Mouse (Mus musculus): ENCODE results near the gene Dcaf17.

The Dcaf17 gene

DNA sequence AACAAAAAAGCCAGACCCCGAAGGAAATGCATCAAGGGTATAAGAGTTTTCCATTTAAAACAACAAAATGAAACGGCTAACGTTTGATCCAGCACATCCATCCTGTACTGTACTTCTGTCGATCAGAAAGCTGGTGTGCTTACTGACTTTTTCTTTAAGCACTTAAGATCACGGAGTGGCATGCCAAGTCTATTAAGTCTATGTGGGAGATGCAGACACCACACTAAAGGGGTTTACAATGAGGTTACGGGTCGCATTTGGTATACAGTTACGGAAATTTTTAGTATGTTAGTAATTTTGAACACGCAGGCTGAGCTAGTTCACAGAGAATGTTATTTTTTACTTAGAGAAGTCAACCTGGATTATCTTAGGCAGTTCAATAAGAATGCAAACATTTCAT lies 412 bp upstream of the Dcaf17 start:
- no peak for DNase-seq (ENCODE audit: low spot score in 2 of 2)

DNA sequence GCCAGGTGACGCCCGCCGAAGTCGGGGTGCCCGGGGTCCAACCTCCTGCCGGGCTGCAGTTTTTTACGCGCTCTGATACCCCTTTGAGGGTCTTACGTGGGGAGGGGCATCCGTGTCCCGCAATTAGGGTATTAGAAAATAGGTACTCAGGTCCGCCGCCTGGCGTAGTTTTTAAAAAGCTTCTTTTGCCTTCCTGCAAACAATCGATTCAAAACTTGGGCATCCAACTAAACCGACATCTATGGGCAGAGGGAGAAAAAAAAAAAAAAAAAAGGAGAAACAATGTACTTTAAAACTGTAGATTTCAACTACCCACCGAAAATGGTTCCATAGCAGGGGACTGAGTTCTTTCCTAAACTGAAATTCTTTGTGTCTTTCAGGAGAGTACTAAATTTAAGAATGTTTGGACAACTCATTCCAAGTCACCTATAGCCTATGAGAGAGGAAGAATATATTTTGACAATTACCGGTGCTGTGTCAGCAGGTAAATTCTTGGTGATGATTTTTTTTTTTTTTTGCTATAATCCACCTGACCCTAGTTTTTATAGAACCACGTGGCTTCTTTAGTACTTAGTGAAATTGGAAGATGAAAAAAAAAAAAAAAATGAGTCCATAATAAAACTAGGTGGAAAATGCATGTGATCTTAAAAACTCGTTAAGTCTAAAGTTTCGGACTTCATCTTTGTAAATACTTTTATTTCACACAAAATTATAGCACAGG lies 1.1 kb downstream of the Dcaf17 start:
- DNase-seq (ENCODE audit: low spot score in 2 of 2): no peak

DNA sequence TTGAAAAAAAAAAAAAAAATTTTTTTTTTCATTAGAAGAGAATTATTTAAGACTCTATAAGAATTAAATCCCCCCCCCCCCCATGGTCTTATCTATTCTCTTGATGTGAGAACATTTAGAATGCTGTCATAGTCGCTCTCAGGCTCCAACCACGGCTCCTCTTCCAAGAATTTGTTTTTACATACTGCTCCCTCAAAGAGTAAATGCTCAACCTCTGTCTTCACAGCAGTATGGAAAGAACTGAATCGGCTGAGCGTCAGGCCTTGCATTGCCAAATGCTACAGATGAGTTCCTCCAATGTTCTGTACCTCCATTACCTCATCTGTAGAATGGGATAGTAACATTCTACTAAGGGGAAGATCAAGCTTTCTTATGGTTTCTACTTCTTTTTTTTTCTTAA lies 16.5 kb downstream of the Dcaf17 start:
- DNase-seq (ENCODE audit: low spot score in 2 of 2): no peak

DNA sequence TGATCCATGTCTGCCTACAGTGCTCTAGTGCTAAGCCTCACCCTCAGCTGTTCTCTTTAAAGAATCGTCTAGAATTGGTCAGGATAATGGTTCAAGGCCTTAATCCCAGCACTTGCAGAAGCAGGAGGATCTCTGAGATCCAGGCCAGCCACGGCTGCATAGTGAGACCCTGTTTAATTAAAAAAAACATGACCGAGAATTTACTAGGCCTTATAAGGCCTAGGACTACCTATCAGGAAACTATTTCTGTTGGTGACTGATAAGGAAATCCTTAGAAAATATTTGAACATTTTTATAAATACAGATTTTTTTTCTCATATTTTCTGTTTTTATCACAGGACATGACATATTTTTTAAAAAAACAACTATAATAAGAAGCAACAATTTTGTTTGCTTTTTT lies 18.2 kb downstream of the Dcaf17 start:
- DNase-seq (ENCODE audit: low spot score in 2 of 2): no peak

DNA sequence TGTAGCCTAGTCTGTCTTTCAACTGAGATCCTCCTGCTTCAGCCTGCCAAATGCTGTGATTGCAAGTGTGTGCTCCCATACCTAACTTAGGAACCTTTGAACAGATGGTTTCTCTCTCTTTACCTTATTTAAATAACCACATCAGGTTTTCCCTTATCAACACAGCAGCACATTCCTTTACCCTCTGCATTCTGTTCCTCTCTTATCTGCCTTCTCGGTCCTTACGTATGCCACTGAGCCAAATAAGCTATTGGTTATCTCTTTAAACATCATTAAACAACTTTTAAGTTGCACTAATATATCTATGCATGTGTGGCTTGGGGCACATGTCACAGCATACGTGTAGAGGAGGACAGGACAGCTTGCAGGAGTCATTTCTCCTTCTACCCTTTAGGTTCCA lies 18.7 kb downstream of the Dcaf17 start:
- no peak for DNase-seq (ENCODE audit: low spot score in 2 of 2)

DNA sequence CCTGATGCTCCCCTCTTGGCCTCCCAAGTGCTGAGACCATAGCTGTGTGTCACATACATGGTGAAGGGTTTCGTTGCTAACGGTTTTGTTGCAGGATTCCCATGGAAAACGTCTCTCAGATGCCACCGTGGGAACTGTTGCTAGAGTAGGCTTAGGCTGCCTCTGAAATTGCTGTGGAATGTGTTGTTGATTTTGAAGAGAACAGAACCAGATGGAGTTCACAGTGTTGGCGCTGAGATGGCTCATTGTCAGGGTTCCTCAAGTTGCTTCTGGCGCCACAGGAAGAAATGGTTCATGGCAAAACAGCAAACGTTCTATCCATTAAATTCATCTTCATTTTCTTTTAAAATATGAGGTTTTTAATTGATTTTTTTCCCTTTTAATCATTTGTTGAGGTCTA lies 27.3 kb downstream of the Dcaf17 start:
- peak in 1 of 2 experiments; percentile 11 for DNase-seq (ENCODE audit: low spot score in 2 of 2)

DNA sequence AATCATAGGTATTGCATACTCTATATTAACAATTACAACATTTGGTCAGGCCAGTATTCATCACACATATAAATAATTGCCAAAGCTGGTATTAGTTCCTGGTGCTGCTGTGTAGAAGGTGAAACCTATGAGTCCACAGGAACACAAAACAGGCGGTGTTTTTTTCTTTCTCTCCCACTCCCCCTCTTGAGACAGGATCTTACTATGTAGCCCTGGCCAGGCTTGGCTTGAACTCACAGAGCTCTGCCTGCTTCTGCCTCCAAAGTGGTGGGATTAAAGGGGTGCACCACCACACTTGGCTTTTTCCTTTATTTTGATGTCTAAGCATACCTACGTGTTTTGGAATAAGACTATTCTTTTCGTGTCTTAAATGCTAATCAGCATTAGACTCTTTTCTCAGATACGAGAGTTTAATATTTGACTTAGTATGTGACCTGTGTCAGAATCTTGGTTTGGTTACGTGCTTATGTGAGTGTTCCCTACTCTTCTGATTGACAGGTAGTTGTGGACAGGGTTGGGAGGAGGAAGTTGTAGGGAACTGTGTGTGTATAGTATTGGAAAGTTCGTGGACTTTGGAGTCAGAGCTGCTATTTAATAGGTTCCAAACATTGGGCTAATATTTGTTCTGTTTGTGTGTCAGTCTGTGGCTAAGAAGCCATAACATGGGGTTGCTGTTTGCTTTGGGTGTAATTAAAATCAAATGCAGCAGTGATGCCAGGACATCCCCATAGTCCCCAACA lies 28.5 kb downstream of the Dcaf17 start:
- DNase-seq (ENCODE audit: low spot score in 2 of 2): no peak

DNA sequence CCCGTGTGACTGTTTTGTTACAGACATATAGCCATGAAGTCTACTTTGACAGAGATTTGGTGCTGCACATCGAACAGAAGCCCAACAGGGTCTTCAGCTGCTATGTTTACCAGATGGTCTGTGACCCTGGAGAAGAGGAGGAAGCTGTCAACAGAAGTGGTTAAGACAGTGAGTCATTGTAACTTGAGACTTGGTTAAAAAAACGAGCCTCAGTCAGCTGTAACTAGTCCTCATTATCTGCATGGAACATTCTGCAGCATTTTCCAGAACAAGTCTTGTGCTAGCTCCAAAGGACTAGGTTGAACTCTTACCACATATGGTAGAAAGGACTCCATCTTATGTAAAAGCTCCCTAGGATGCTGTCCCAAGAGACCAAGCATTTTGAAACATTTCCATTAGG lies 34.6 kb downstream of the Dcaf17 start:
- no peak for DNase-seq (ENCODE audit: low spot score in 2 of 2)

DNA sequence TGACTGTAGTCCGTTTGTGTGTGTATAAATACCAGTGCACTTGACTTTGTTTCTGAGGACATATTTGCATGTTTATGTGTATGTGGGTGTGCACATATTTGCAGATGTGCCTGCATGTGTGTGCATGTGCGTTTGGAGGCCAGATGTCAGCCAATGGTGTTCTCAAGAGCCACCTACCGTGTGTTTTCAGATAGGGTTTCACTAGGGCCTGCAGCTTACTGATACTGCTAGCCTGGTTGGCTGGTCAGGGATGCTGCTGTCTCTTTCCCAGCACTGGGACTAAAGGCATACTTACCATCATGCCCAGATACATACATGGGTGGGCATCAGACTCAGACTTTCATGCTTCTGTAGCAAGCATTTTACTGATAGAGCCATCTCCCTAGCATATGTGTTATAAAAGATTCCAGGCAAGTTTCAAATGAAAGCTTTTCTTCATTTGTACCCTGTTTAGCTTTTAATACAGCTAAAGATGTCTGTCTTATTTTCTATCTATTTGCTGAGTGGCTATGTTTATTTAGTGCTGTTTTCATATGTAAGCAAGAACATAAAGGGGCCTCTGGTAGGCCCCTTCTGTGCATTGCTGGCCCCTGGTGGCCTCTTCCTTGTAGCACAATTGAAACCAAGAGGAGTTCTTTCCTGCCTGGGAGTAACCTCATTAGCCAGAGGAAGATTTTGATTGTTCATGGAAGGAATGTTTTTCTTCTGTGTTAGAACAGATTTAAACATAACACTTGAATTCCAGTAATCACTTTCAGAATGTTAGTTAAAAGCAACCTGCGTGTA lies 35.7 kb downstream of the Dcaf17 start:
- DNase-seq (ENCODE audit: low spot score in 2 of 2): no peak

DNA sequence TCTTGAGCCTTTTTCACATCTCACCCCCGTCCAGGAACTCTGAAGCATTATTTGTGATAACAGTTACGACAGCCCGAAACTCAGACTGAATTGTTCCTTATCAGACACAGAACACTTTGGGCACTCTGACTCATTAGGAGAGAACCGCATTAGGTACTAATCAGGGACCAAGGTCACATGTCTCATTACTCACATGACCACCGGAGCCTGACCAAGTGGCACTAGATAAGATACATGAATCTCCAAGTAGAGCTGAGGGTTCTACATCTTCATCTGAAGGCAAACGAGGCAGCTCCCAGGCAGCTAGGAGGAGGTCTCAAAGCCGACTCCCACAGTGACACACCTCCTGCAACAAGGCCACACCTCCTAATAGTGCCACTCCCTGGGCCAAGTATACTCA lies 41.0 kb downstream of the Dcaf17 start:
- no peak for DNase-seq (ENCODE audit: low spot score in 2 of 2)

DNA sequence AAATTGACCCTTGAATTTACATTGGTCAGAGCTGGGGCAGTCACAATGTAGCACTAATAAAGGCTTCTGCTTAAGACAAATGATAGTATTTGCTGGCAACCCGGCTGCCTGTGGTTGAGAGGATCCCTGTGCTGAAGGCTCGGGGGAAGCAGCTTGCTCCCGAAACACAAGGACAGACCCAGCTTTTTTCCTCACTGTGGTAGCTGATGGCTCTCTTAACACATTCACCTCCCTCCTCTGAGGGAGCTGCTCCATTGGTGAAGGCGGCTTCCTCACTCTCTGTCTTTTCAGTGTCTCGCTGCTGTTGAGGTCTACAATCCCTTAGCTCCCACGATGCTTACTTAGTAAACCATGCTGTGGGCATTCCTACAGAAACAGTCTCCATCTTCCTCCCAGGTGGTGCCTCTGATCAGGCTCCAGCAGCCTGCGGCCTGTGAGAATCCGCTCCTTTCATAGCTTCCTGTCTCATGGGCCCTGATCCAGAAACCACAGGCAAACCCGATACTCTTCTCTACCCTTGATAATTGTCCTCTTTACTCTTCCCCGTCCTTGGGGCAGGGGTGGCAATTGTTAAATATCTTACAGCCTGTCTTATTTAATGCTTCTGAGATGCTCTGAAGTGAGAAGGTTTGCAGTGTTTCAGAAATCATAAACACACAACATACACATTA lies 47.6 kb downstream of the Dcaf17 start:
- DNase-seq (ENCODE audit: low spot score in 2 of 2): no peak

DNA sequence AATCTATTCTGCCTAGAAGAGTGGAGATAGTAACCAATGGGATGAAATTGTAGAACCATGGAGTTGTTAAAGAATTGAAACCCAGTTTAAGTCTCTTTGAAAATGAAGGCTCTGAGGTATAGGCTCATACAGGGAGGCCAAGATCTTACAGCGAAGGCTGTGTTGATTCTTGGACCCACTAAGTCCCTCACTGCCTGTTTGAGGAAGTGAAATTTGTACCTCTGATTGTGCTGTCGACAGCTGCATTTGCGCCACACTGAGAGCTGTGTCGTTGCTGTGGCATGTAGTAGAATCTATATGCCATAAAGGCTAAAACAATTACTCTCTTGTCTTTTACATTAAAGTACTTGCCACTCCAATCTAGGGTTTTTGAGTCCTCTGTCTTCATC lies 48.2 kb downstream of the Dcaf17 start:
- no peak for DNase-seq (ENCODE audit: low spot score in 2 of 2)

DNA sequence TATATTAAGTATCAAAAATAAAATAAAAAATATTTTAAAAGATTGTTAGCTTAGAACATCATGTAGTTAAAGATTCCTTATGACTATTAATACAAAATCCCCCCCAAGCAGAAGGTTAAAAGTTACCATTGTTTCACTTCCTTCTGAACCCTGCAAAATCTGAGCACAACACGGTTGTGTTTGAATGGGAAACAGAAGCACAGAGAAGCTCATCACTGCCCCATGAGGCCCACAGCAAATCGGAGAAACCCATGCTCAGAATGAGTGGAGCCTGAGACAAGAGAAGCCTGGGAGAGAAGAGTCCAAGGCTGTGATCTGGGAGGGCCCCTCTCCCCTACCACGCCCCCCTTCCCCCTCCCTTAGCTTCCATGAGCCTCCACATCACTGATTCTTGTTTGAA lies 49.6 kb downstream of the Dcaf17 start:
- no peak for DNase-seq (ENCODE audit: low spot score in 2 of 2)

DNA sequence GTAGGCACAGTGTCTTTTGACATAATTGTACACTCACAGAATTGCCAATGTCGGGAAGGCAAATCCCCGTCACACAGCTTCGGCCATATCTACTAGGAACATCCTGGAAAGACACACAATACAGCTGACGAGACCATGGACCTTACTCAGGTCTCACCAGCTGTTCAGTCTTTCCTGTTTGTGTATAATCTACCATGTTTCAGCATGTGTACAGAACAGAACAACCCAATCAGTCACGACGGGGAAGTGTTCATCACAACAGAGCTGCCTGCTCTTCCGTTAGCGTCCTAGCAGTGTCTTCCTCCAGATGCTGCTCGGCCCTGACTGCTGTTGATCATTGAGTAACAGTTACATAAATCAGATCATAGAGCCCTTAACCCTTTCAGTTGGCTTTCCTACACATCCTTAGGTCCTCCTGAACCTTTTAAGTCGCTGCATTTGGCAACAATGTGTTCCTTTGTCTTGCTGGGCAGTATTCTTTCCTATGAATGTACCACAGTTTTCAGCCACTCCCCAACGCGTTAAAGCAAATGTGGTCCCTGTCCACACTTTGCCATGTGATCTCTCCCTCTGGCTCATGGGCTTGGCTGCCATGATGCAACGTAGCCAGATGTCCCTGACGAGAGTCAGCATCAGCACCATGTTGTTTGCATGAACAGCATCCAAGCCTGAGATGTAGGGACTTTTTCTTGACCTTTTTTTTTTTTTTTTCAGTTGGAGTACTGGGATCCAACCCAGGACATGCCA lies 50.5 kb downstream of the Dcaf17 start:
- DNase-seq (ENCODE audit: low spot score in 2 of 2): no peak

DNA sequence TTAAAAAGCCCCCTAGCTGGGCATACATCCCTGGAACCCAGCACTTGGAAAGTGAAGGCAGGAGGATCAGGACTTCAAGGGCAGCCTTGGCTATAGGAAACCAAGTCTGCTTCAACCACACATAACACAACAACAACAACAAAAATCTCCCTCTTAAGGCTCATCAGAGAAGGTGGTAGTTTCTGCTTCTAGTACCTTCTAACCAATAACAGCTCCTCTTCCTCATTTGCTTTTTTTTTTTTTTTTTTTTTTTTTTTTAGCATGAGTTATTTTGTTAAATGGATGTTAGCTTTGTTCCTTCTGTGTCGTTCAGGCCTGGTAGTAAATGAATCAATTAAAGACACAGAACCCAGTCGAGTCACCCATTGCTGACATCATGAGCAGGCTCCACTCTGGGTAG lies 52.1 kb downstream of the Dcaf17 start:
- DNase-seq (ENCODE audit: low spot score in 2 of 2): no peak

DNA sequence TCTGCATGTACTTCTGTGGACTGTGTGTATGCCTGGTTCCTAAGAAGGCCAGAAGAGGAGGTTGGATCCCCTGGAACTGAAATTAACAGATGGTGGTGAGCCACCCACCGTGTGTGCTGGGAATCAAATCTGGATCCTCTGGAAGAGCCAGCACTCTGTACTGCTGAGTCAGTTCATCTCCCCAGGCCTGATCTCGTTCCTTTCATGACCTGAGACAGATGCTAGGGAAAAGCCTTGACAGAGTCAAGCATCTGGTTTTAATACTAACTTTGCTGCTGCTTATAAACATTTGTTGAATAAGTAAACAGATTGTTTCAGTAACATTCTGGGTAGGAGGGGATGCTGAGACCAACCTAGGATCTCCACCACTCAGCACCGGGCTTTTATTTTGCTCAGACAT lies 53.4 kb downstream of the Dcaf17 start:
- DNase-seq (ENCODE audit: low spot score in 2 of 2): no peak

DNA sequence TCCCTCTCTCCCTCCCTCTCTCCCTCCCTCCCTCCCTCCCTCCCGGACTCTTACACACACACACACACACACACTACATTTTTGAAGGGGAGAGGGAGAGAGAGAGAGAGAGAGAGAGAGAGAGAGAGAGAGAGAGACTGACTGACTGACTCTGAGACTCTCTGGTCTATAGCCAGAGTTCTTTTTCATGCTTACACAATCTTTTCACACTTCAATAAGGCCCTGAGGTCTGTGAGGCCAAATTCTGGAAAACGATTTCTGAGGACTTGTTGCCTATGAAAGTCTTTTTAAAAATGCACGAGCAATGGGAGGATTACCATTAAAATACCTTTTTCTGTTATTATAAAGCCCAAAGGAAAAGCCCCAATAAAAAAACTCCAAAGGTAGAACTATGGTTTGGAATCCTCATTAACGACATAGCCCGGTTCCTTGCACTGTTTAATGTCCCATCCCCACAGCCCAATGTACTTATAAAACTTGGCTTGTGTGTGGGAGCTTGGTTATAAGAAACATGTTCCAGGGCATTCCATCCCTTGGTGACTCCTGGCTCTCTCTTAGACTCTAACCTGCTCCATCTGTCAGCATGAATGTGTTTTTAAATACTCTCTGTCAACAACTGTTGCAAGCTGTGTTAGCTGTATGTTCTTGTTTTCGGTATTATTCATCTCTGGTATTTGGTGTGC lies 58.5 kb downstream of the Dcaf17 start:
- DNase-seq (ENCODE audit: low spot score in 2 of 2): no peak

DNA sequence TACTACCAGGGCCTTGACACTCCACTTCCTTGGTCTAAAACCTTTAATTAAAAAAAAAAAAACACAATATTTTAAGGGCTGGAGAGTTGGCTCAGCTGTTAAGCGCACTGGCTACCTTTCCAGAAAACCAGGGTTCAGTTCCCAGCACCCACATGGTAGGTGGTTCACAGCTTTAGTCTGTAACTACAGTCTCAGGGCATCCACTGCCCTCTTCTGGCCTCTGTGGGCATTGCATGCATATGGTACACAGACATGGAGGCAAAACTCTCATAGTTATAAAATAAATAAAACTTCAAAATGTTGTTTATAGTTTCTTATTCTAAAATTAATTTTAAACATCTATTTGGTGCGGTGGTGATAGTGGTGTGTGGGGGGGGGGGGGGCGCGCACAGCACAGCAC lies 61.0 kb downstream of the Dcaf17 start:
- no peak for DNase-seq (ENCODE audit: low spot score in 2 of 2)

DNA sequence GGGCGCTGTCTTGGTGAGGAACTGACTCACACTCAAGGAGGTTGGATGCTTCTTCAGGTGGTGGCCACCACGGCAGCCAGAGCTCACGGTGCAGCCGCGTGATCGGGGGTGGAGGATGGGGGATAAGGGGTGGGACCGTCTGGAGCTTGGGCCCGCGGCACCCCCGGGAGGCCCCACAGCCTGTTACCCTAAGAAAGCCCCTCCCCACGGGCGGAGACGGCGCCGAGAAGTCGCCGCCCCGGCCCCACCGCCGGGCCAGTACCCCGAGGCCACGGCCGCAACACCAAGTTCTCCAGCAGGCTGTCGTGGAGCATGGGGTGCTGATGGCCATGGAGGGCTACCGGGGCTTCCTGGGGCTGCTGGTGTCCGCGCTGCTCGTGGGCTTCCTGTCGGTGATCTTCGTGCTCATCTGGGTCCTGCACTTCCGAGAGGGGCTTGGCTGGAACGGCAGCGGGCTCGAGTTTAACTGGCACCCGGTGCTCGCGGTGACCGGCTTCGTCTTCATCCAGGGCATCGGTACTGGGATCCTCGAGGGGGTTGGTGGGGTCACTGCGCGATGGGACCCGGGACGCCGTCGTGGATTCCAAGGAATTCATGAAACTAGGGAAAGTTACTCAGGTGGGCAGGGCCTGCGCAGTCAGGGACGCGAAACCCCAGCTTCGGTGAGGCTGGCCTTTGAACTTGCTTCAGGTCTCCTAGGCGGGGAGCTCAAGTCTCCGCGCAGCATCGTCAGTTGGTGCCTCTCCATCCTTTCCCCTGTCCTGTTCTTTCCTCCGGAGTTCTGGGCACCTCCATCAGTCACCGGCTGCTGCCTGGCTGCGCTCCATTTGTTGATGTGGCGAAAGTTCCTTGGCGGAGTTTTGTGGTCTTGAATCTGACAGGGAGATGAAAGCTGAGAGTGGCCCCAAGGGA lies 62.9 kb downstream of the Dcaf17 start, which contains the start of gene Cybrd1:
TSS of gene Cybrd1 (plus strand) at position 127 of the 912 bp plus-strand sequence.
- no peak for DNase-seq (ENCODE audit: low spot score in 2 of 2)

DNA sequence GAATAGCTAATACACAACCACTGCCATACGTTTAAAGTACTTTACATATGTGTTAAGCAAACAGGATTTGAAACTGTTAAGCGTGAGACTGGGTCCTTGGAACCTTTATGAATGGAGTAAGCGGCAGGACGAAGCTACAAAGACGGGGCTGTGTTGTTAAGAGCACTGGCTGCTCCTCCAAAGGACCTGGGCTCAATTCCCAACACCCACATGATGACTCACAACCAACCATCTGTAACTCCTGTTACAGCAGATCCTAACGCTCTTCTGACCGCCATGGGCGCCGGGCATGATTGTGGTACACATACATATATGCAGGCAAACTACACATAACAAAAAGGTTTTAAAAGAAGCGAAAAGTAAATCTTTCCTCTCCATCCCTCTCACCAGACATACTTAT lies 65.7 kb downstream of the Dcaf17 start:
- peak; percentile 49 to 52 for DNase-seq (ENCODE audit: low spot score in 2 of 2)

All from right cerebral cortex, adult 2 months (tissue).